Mouse (Mus musculus) retina, embryonic 14.5 days (tissue): ENCODE measurements around the gene Mgat4c.

Source experiments
- DNase-seq: peaks from one replicate; pipeline ENCODE4 v3.0.0-alpha.2; 2015; ENCODE audit warnings: low spot score

The Mgat4c gene

GRCm38 (mm10) chr10:101681437-101681912 is at the start of gene Mgat4c:
Mgat4c (plus strand) TSS chr10:101681487.
- peak; percentile 7 for DNase-seq

GRCm38 (mm10) chr10:101635266-101635665 is 46.0 kb upstream of the Mgat4c start:
- no peak for DNase-seq

- DNase-seq, result no peak
Observed at GRCm38 (mm10) chr10:101641048-101641447, 40.2 kb upstream of the Mgat4c start.

GRCm38 (mm10) chr10:101681914-101682313 is 627 bp downstream of the Mgat4c start:
- no peak for DNase-seq

GRCm38 (mm10) chr10:101761828-101762227 is 80.5 kb downstream of the Mgat4c start:
- DNase-seq, result no peak

- DNase-seq, result no peak
Observed at GRCm38 (mm10) chr10:101770688-101771087, 89.4 kb downstream of the Mgat4c start.

GRCm38 (mm10) chr10:101771157-101771556 is 89.9 kb downstream of the Mgat4c start:
- DNase-seq, result no peak

GRCm38 (mm10) chr10:101783161-101783744 is 102.0 kb downstream of the Mgat4c start:
- DNase-seq, result no peak

- DNase-seq, result no peak
Observed at GRCm38 (mm10) chr10:101795507-101795906, 114.2 kb downstream of the Mgat4c start.

- peak; percentile 83 for DNase-seq
Observed at GRCm38 (mm10) chr10:101798831-101799474, 117.7 kb downstream of the Mgat4c start.

GRCm38 (mm10) chr10:101808768-101809167 is 127.5 kb downstream of the Mgat4c start:
- no peak for DNase-seq

- DNase-seq, result no peak
Observed at GRCm38 (mm10) chr10:101816902-101817301, 135.6 kb downstream of the Mgat4c start.

GRCm38 (mm10) chr10:101827944-101828343 is 146.7 kb downstream of the Mgat4c start:
- no peak for DNase-seq

- no peak for DNase-seq
Observed at GRCm38 (mm10) chr10:101856115-101856514, 174.8 kb downstream of the Mgat4c start.

GRCm38 (mm10) chr10:101889866-101890265 is 208.6 kb downstream of the Mgat4c start:
- no peak for DNase-seq

- no peak for DNase-seq
Observed at GRCm38 (mm10) chr10:101917328-101917814, 236.1 kb downstream of the Mgat4c start.

- no peak for DNase-seq
Observed at GRCm38 (mm10) chr10:101997612-101998011, 316.3 kb downstream of the Mgat4c start.

GRCm38 (mm10) chr10:102042513-102042912 is 361.2 kb downstream of the Mgat4c start:
- DNase-seq, result no peak

GRCm38 (mm10) chr10:102056218-102056617 is 374.9 kb downstream of the Mgat4c start:
- DNase-seq, result no peak

GRCm38 (mm10) chr10:102056975-102057565 is 375.8 kb downstream of the Mgat4c start:
- no peak for DNase-seq

- DNase-seq, result peak; percentile 45
Observed at GRCm38 (mm10) chr10:102074541-102075398, 393.5 kb downstream of the Mgat4c start.

GRCm38 (mm10) chr10:102123153-102123552 is 441.9 kb downstream of the Mgat4c start:
- no peak for DNase-seq
